Mouse (Mus musculus): ENCODE measurements at regions not wholly inside any gene's neighbourhood (a gene's known extent, or its start where the extent isn't known, plus 50 kb on each side); places are given as distances from the start of the nearest gene placed in this dataset.
A peak's percentile ranks its signal among the peaks of the same experiment; 100 is the strongest.

- no peak for DNase-seq
These were observed 224.2 kb upstream of the Serp2 start for GRCm38 (mm10) chr14:76780572-76781523.

- DNase-seq = peak in 1 of 2 experiments; percentile 16
These were observed 222.1 kb upstream of the Serp2 start for GRCm38 (mm10) chr14:76778541-76779399.

GRCm38 (mm10) chr14:76775387-76775924 is 218.8 kb upstream of the Serp2 start:
- no peak for DNase-seq

DNA sequence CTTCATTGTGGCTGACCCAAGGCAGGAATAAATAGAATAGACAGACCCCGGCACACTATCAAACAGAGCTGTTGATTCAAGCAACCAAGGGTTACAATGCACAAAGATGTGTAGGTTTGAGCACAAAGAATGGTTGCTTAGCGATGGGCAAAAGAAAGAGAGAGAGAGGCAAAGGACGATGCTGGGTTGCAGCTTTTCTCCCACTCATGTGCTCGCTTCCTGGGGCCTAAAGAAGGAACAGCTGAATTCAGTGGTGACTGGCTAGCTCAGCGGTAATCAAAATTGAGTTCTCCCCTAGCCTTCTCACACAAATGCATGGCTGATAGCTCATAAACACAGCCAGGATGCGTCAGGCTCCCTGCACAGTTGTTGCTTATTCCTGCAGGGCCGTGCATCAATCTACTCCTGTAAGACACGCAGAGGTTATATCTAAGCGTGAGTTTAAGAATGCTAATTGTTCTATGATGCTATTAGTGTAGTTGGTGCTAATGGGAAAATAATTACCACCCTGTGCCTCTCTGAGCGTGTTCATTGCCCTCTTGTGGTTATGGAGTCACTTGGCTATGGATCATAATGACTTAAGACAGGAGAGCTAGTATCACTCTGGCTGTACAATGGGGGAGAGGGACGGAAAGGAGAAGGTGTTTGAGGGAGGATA is 216.2 kb upstream of the Serp2 start:
- DNase-seq = no peak

DNA sequence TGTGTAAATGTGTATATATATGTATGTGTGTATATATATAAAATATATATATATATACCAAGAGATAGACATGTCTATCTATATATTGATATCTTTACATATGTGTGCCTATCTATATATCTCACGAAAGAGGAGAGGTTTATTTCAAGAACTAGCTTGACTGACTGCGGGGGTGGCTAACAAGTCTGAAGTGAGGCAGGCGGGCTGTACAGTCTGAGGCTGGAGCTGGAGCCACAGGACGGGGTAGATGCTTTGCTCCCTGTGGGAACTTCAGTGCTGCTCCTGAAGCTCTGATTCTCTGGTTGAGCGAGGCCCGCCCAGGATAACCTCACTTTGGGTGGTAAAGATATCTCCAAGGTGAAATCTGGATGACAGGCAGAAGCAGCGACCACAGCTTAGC is 213.4 kb upstream of the Serp2 start:
- DNase-seq = no peak

- no peak for DNase-seq
These were observed 210.6 kb upstream of the Serp2 start for GRCm38 (mm10) chr14:76767301-76767700.

DNA sequence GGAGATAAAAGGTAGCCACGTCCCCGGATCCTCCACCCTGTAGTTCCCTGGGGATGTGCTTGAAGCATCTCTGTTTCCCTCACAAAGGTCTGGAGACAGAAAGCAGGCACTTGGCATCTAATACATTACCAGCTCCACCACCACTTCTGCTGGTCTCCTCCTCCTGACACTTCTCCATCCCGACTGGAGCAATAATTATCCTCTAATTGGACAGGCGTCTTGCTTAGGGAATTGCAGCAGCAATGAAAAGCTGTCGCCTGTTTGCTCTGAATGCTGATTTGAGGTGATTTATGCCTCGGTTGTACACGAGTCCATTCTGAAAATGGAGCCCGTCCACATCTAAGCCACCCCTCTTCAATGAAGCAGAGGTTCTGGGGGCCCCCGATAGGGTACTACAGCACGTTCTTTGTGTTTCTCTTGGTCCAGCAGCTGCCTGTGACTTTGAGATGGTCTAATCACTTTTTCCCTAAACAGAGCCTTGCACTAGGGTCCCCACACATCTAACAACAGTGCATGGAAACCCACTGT is 209.6 kb upstream of the Serp2 start:
- no peak for DNase-seq

GRCm38 (mm10) chr14:76765094-76765504 is 208.4 kb upstream of the Serp2 start:
- no peak for DNase-seq

GRCm38 (mm10) chr14:76764390-76764796 is 207.7 kb upstream of the Serp2 start:
- no peak for DNase-seq

- DNase-seq = no peak
These were observed 206.8 kb upstream of the Serp2 start for GRCm38 (mm10) chr14:76763539-76763938.

GRCm38 (mm10) chr14:76762777-76763176 is 206.1 kb upstream of the Serp2 start:
- no peak for DNase-seq

- no peak for DNase-seq
These were observed 205.0 kb upstream of the Serp2 start for GRCm38 (mm10) chr14:76761691-76762090.

DNA sequence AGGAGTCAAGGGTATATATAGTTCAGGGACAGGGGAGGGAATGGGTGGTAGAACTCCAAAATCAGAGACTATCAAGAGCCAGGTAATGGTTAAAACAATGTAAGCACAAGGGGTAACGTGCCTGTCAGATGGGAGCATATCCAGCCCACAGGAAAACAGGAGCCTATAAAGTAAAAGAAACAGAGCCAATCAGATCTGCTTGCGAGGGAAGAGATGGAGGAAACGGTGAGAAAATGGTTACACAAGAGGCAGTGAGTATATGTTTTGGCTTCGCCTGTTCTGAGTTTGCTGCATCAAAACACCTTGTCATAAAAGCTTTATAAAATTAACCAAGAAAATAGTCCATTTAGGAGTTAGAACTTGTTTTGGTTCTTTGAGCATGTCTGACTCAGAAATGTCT is 204.6 kb upstream of the Serp2 start:
- no peak for DNase-seq

DNA sequence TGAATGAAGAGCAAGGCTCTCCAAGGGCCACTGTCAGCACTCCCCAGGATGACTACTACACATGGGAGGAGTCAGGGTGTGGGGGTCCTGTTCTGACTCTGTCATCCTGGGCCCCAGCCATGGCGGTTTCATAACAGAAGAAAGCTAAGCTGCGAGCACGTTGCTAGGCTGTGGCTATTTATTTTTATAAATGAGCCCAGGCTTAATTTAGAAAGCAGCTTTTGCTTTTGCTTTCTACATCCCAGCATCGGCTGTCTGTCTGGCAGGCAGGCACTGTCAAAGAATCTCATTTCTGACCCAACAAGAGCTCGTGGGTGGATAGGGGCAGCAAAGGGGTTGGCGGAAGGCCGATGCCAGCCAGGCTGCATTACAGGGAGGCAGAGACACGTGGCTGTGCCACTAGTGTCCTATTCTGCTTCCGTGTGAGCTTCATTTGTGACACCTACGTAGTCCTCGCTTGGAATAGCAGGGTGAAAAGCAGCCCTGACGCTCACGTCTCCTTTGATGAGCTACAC is 203.9 kb upstream of the Serp2 start:
- peak; percentile 30 to 32 for DNase-seq

- no peak for DNase-seq
These were observed 202.7 kb upstream of the Serp2 start for GRCm38 (mm10) chr14:76759377-76759776.

DNA sequence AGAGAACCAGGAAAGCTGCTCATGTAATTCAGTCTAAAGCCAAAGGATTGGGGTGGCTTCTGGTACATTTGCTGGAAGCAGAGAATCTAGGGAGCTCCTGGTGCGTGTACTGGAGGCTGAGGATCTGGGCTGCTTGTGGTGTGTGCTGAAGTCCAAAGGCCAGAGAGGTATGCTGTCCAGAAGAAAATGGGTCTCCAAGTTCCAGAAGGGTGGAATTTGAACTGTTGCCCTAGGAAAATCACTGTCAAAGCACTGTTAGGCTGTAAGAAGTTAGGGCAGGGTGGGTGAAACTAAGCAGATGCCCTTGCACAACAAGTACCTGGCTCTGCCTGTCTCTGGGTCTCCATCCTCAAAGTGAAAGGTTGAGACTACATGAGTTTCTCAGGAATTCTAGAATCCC is 201.9 kb upstream of the Serp2 start:
- peak; percentile 63 to 73 for DNase-seq

GRCm38 (mm10) chr14:76755591-76756376 is 199.1 kb upstream of the Serp2 start:
- no peak for DNase-seq

DNA sequence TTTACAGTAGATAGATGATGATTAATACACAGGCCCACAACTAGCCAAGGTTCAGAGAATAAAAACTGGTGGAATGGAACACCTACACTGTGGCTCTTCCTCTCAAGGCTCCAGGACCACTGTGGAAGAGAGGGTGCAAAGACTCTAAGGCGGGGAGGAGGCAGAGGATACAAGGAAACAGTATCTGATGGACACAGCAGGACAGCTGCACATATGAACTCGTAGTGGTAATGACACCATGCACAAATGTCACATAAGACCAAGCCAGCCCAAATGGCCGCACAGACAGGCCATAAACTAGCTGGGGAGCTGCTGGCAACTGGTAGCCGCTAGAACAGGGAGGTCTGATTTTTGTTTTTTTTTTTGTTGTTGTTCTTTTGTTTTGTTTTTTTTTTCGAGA is 197.0 kb upstream of the Serp2 start:
- no peak for DNase-seq

DNA sequence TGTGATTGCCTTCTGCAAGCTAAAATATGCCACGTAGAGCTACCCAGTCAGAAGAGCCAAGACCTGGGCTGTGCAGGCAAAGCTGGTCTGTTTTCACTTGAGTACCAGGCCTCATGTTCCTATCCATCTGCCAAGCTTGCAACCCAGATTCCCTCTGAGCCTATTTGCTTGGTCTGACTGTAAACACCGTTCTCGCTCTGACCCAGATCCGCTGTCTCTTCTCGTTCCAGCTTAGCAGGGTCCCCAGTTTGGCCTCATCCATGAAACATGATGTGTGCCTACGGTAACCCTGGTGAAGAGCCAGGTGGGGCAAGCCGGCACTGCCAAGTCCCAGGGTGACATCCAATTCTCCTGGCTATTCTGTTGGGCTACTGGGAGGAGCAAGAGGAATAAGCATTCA is 192.5 kb upstream of the Serp2 start:
- no peak for DNase-seq

DNA sequence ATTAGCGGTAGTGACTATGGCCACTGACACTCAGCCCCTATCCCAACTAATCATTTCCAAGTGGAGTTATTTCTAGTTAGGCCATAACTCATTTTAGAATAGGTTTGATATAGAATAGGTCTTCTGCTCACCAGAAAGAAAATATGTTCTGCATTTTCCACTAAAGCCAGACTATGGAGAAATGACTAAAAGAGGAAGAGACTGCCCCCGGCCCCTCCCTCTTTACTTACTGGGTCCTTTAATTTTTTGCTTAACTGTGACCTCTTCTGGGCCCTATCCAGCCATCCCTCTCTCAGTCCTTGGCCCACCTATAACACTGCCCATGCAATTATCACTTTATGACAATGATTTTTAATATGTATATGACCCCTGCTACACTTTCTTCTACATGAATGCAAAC is 192.0 kb upstream of the Serp2 start:
- DNase-seq = no peak

DNA sequence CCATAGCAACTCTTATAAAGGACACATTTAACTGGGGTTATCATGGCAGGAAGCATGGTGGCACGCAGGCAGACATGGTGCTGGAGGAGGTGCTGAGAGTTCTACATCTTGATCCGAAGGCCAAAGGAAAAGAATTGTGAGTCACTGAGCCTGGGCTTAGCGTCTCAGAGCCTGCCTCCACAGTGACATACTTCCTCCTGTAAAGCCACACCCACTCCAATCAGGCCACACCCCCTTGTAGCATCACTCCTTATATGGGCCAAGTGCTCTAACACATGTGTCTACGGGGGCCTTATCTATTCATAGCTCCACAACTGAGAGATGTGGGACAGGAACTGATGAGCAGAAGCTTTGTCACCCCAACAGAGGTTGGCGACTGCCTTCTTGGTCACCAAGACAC is 191.1 kb upstream of the Serp2 start:
- DNase-seq = no peak

DNA sequence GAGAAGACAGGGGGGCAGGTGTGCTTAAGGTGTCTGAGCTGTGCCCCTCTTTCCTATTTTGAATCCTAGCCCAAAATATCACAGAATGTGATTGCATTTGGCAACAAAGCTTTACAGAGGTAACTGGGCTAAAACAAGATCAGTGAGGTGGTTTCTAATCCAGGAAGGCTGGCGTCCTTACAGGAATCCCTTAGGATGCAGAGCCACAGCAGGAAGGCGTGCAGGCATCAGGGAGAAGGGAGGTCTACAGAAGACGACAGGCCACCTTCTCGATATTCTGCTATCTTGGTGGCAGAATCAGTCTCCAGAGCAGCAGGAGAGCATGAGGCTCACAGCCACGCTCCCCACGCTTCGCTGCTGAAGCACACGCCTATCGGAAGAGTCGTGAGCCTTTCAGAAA is 189.6 kb upstream of the Serp2 start:
- no peak for DNase-seq
